Mouse (Mus musculus) liver, embryonic 14.5 days (tissue): ENCODE measurements around the gene Lad1. TPM values are rescaled to one million over a fixed set of nuclear protein-coding genes. Genes with fewer than 3 reads are reported as not detected.
A peak's percentile ranks its signal among the peaks of the same experiment; 100 is the strongest.

Experiments used
- ATAC-seq: fragments of 200-750 bp; cut with Nextera tagmentation; 2 replicates; pipeline ENCODE4 v1.8.0; 2017; ENCODE audit warnings: moderate number of reproducible peaks, mild to moderate bottlenecking, moderate library complexity; ENCODE audit not compliant: insufficient read depth
- DNase-seq, 3 experiments: peaks; one replicate each; pipeline ENCODE4 v3.0.0-alpha.2; 2012 to 2013; ENCODE audit warnings: low read depth in 3 of 3, low spot score in 3 of 3
- H3K27ac ChIP-seq: fragments of 300-500 bp; sonication (generic); 2 replicates; pipeline ENCODE4 v1.5.1; 2014; ENCODE audit warnings: moderate library complexity, mild to moderate bottlenecking, control low read depth, inconsistent platforms
- H3K27me3 ChIP-seq: fragments of 300-500 bp; sonication (generic); 2 replicates; pipeline ENCODE4 v1.6.1; 2014; ENCODE audit warnings: mild to moderate bottlenecking, low read length, moderate library complexity; ENCODE audit not compliant: control insufficient read depth, insufficient read depth
- H3K36me3 ChIP-seq: fragments of 300-500 bp; sonication (generic); replicated peaks from 2 replicates; pipeline ENCODE4 v1.6.1; 2014; ENCODE audit warnings: low read depth; ENCODE audit not compliant: control insufficient read depth, insufficient read depth
- H3K4me1 ChIP-seq, 2 experiments: fragments of 200-500 bp in 1 of 2; fragments of 300-500 bp in 1 of 2; sonication (generic) in 1 of 2; replicated peaks; 2 replicates each; pipeline ENCODE4 v1.6.1; 2012 to 2014; ENCODE audit warnings: antibody characterized with exemption in 1 of 2, inconsistent platforms in 1 of 2, low read length in 1 of 2; ENCODE audit not compliant: control insufficient read depth in 2 of 2, insufficient read depth in 2 of 2
- H3K4me2 ChIP-seq: fragments of 300-500 bp; sonication (generic); 2 replicates; pipeline ENCODE4 v1.6.1; 2014; ENCODE audit warnings: low read depth, mild to moderate bottlenecking, control low read depth, moderate library complexity
- H3K4me3 ChIP-seq, 2 experiments: fragments of 200-500 bp in 1 of 2; fragments of 300-500 bp in 1 of 2; sonication (generic) in 1 of 2; 2 replicates each; pipeline ENCODE4 v1.5.1; 2012 to 2014; ENCODE audit warnings: low read depth in 2 of 2, low read length in 2 of 2, mild to moderate bottlenecking in 2 of 2, control low read depth in 1 of 2, inconsistent platforms in 1 of 2, moderate library complexity in 1 of 2; ENCODE audit not compliant: insufficient read depth in 1 of 2
- H3K9ac ChIP-seq: fragments of 300-500 bp; sonication (generic); replicated peaks from 2 replicates; pipeline ENCODE4 v1.6.1; 2014; ENCODE audit warnings: mild to moderate bottlenecking, control low read depth, moderate library complexity
- H3K9me3 ChIP-seq: fragments of 300-500 bp; sonication (generic); 2 replicates; pipeline ENCODE4 v1.6.1; 2016; ENCODE audit warnings: low read length, mixed read lengths; ENCODE audit not compliant: control insufficient read depth
- CTCF ChIP-seq: IDR thresholded peaks from 2 replicates; pipeline ENCODE4 v1.5.1; 2016; ENCODE audit warnings: antibody characterized with exemption, low read depth, control low read depth
- EP300 ChIP-seq: IDR thresholded peaks from 2 replicates; pipeline ENCODE4 v1.6.1; 2016; ENCODE audit warnings: antibody characterized with exemption, low read depth
- WGBS: fragments of 180-500 bp; shearing (Covaris S2); extraction: QIAGEN DNeasy Blood & Tissue Kit; methylation state at CpG from one replicate; pipeline ENCODE4 v1.1.7; 2014; ENCODE audit not compliant: insufficient replicate concordance; 5-methylcytosine and 5-hydroxymethylcytosine counted together
- polyA plus RNA-seq, 2 experiments: library from polyadenylated mRNA; depleted of rRNA in 1 of 2; stranded (reverse) in 1 of 2; unstranded in 1 of 2; fragments of >200 nt; fragmentation: Nextera tagmentation in 1 of 2; extraction: Ambion mirVana in 1 of 2; gene quantifications; 2 replicates each; pipeline versions ENCODE4 v1.2.1 to v1.2.3; 2012 to 2014

Gene Lad1
- polyA plus RNA-seq, 2 experiments = 0.12 to 0.14 TPM

- no peaks in the 10 kb centered on the region for H3K9me3 ChIP-seq
- WGBS = 70% methylated on average over 10 of the region's 10 CpGs
These were observed 25.3 kb downstream of the Lad1 start for GRCm38 (mm10) chr1:135843519-135844262.

GRCm38 (mm10) chr1:135844481-135844880, 26.1 kb downstream of the Lad1 start:
- H3K4me3 ChIP-seq = no peak overlapping the region
- H3K36me3 ChIP-seq = no peaks in the 10 kb centered on the region
- no peak overlapping the region for H3K27ac ChIP-seq
- no peaks in the 10 kb centered on the region for H3K9me3 ChIP-seq
- H3K4me2 ChIP-seq = no peak overlapping the region
- no peak for TF ChIP-seq EP300
- no peaks in the 10 kb centered on the region; a peak in 1 of 4 replicates for H3K4me1 ChIP-seq
- no peaks in the 10 kb centered on the region for H3K27me3 ChIP-seq
- no peak overlapping the region for H3K9ac ChIP-seq
- 18% methylated on average over 6 of the region's 6 CpGs for WGBS
- DNase-seq = no peak
- no peak for ATAC-seq

More at GRCm38 (mm10) chr1:135843519-135844262, 25.3 kb downstream of the Lad1 start:
- no peak overlapping the region for H3K4me3 ChIP-seq
- no peak overlapping the region for H3K27ac ChIP-seq
- H3K36me3 ChIP-seq = no peaks in the 10 kb centered on the region
- no peak for ATAC-seq
- TF ChIP-seq CTCF = no peak
- no peak for TF ChIP-seq EP300
- no peak overlapping the region for H3K9ac ChIP-seq
- DNase-seq = no peak
- H3K4me2 ChIP-seq = no peak overlapping the region
- H3K27me3 ChIP-seq = no peaks in the 10 kb centered on the region
- no peaks in the 10 kb centered on the region; a peak in 1 of 4 replicates for H3K4me1 ChIP-seq

GRCm38 (mm10) chr1:135846632-135847031, 28.2 kb downstream of the Lad1 start:
- Histone ChIP-seq H3K27ac (no peak overlapping the region), H3K4me3 (no peak overlapping the region), H3K9me3 (no peaks in the 10 kb centered on the region), H3K4me2 (no peak overlapping the region), H3K36me3 (no peaks in the 10 kb centered on the region), H3K27me3 (no peaks in the 10 kb centered on the region), H3K9ac (no peak overlapping the region), H3K4me1 (peaks cover 0 to 4% of the 10 kb centered on the region in 2 experiments; a peak in 1 of 4 replicates)
- ATAC-seq (no peak), DNase-seq (no peak)
- TF ChIP-seq EP300 (no peak), CTCF (no peak)
- WGBS = 66% methylated on average over 5 of the region's 5 CpGs

GRCm38 (mm10) chr1:135847139-135847562, 28.8 kb downstream of the Lad1 start:
- Histone ChIP-seq H3K9ac (no peak overlapping the region), H3K4me3 (no peak overlapping the region), H3K36me3 (no peaks in the 10 kb centered on the region), H3K27ac (no peak overlapping the region), H3K27me3 (no peaks in the 10 kb centered on the region), H3K9me3 (no peaks in the 10 kb centered on the region), H3K4me2 (no peak overlapping the region), H3K4me1 (peaks cover 0 to 10% of the 10 kb centered on the region in 2 experiments; a peak in 2 of 4 replicates)
- WGBS = 11% methylated on average over 6 of the region's 6 CpGs
- peak; percentile 68; the same call in 1 of the 2 replicates for ATAC-seq
- no peak for TF ChIP-seq EP300
- TF ChIP-seq CTCF = peak; percentile 94
- DNase-seq = peak; percentile 31 to 44 (median 44)

- no peaks in the 10 kb centered on the region for H3K36me3 ChIP-seq
- H3K9ac ChIP-seq = no peak overlapping the region
- no peaks in the 10 kb centered on the region for H3K9me3 ChIP-seq
- H3K4me1 ChIP-seq = peaks cover 0 to 16% of the 10 kb centered on the region in 2 experiments; a peak in 3 of 4 replicates
- DNase-seq (no peak), ATAC-seq (no peak)
- no peak overlapping the region for H3K27ac ChIP-seq
- no peak overlapping the region for H3K4me3 ChIP-seq
- H3K27me3 ChIP-seq = no peaks in the 10 kb centered on the region
- TF ChIP-seq CTCF = no peak
- TF ChIP-seq EP300 = no peak
- WGBS = 54% methylated on average over 16 of the region's 17 CpGs
- no peak overlapping the region for H3K4me2 ChIP-seq
These were observed 29.4 kb downstream of the Lad1 start for GRCm38 (mm10) chr1:135847611-135848351.
